Mouse (Mus musculus) intestine, embryonic 16.5 days (tissue): ENCODE data around the gene Srcin1. TPM values are rescaled to one million over a fixed set of nuclear protein-coding genes. Genes with fewer than 3 reads are reported as not detected.

Experiments
- ATAC-seq: fragments of 200-750 bp; cut with Nextera tagmentation; 2 replicates; pipeline ENCODE4 v1.8.0; 2017; ENCODE audit warnings: moderate TSS enrichment, moderate library complexity
- H3K27ac ChIP-seq: fragments of 300-500 bp; sonication (generic); 2 replicates; pipeline ENCODE4 v1.5.1; 2014; ENCODE audit warnings: mild to moderate bottlenecking, low read length
- H3K27me3 ChIP-seq: fragments of 300-500 bp; sonication (generic); replicated peaks from 2 replicates; pipeline ENCODE4 v1.6.1; 2014; ENCODE audit warnings: low read length, control low read depth, mixed read lengths; ENCODE audit not compliant: control insufficient read depth, insufficient read depth
- H3K36me3 ChIP-seq: fragments of 300-500 bp; sonication (generic); 2 replicates; pipeline ENCODE4 v1.6.1; 2014; ENCODE audit warnings: low read length, control low read depth; ENCODE audit not compliant: control insufficient read depth, insufficient read depth
- H3K4me1 ChIP-seq: fragments of 300-500 bp; sonication (generic); 2 replicates; pipeline ENCODE4 v1.6.1; 2014; ENCODE audit warnings: low read length, control low read depth, mixed read lengths; ENCODE audit not compliant: control insufficient read depth, insufficient read depth
- H3K4me2 ChIP-seq: fragments of 300-500 bp; sonication (generic); 2 replicates; pipeline ENCODE4 v1.6.1; 2014; ENCODE audit warnings: low read depth, low read length, control low read depth
- H3K4me3 ChIP-seq: fragments of 300-500 bp; sonication (generic); 2 replicates; pipeline ENCODE4 v1.5.1; 2014; ENCODE audit warnings: mild to moderate bottlenecking, low read length
- H3K9ac ChIP-seq: fragments of 300-500 bp; sonication (generic); 2 replicates; pipeline ENCODE4 v1.6.1; 2014; ENCODE audit warnings: low read depth, low read length
- H3K9me3 ChIP-seq: fragments of 300-500 bp; sonication (generic); 2 replicates; pipeline ENCODE4 v1.6.1; 2016; ENCODE audit warnings: low read length, control low read depth; ENCODE audit not compliant: control insufficient read depth
- WGBS: fragments of 180-500 bp; shearing (Covaris S2); extraction: QIAGEN DNeasy Blood & Tissue Kit; methylation state at CpG from one replicate; pipeline ENCODE4 v1.1.7; 2014; 5-methylcytosine and 5-hydroxymethylcytosine counted together
- polyA plus RNA-seq: library from polyadenylated mRNA; unstranded; fragments of >200 nt; fragmentation: Nextera tagmentation; extraction: Ambion mirVana; gene quantifications from 2 replicates; pipeline ENCODE4 v1.2.1, GENCODE M21; 2015

The Srcin1 gene
- polyA plus RNA-seq, 1 experiment from 2014 or later = 0.12 TPM

GRCm38 (mm10) chr11:97532950-97533582, 42.9 kb downstream of the Srcin1 start:
- Histone ChIP-seq H3K4me2 (peak overlapping the region; percentile 51), H3K27me3 (peaks cover 62% of the 10 kb centered on the region), H3K9me3 (no peaks in the 10 kb centered on the region), H3K4me3 (peak overlapping the region; percentile 36), H3K27ac (no peak overlapping the region), H3K9ac (0 out of 2 replicates have a peak overlapping the region, but pooled peaks have one; percentile 22), H3K36me3 (no peaks in the 10 kb centered on the region), H3K4me1 (peaks cover 31% of the 10 kb centered on the region)
- ATAC-seq = 0 out of 2 replicates have a peak, but pooled peaks have one; percentile 58
- 2% methylated on average over 20 of the region's 20 CpGs for WGBS

- Histone ChIP-seq H3K36me3 (no peaks in the 10 kb centered on the region), H3K9ac (no peak overlapping the region), H3K27me3 (peaks cover 56% of the 10 kb centered on the region), H3K4me2 (peak overlapping the region; percentile 93; the same call in 1 of the 2 replicates), H3K4me3 (no peak overlapping the region), H3K4me1 (peaks cover 31% of the 10 kb centered on the region), H3K27ac (no peak overlapping the region), H3K9me3 (no peaks in the 10 kb centered on the region)
- no peak for ATAC-seq
- 16% methylated on average over 8 of the region's 8 CpGs for WGBS
These were observed 43.6 kb downstream of the Srcin1 start for GRCm38 (mm10) chr11:97532354-97532753.

DNA sequence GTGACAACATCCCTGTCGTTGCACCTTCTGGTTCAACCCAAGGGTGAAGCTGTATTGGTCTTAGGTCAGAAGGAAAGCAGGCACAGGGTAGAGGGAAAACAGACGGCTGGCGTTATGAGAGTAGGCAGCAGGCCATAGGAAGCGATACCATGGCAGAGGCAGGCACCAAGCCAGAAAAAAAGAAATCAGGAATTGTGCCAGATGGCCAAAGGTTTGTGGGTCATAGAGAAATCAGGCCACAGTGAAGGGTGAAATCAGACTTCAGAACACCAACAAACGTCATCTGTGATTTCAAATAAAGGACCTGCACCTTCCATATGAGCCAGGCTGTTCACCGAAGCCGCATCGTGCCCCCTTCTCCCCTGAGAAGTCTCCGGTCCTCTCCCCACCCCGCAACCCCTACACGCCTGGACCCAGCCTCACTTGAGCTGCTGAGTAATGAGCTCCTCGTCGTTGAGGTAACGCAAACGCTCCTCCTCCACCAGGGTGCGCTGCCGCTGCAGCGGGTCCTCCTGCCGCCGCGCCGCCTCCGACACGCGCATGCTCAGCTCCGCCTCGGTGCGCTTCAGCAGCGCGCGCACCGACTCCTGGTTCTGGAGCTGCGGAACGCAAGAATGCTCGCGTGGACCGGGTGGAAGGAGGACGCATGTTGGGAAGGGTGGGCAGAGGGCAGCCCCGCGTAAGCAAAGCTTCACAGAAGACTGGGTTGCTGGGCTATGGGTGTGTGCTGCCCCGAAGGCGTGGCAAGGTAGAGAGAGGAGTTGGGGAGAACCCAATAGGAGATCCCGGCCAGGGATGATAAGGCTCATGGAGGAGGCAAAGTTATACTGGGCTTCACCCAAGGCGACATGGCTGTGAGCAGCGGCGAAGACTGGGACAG, 44.4 kb downstream of the Srcin1 start:
- 8% methylated on average over 46 of the region's 46 CpGs for WGBS
- no peaks in the 10 kb centered on the region for H3K9me3 ChIP-seq
- peak overlapping the region; percentile 93 for H3K4me2 ChIP-seq
- peak; percentile 69 for ATAC-seq
- H3K27me3 ChIP-seq = peaks cover 48% of the 10 kb centered on the region
- H3K4me3 ChIP-seq = peak overlapping the region; percentile 51
- H3K4me1 ChIP-seq = peaks cover 25% of the 10 kb centered on the region
- H3K9ac ChIP-seq = 0 out of 2 replicates have a peak overlapping the region, but pooled peaks have one; percentile 46
- H3K36me3 ChIP-seq = no peaks in the 10 kb centered on the region
- no peak overlapping the region for H3K27ac ChIP-seq

- Histone ChIP-seq H3K27ac (no peak overlapping the region), H3K4me1 (peaks cover 21% of the 10 kb centered on the region), H3K9me3 (no peaks in the 10 kb centered on the region), H3K36me3 (no peaks in the 10 kb centered on the region), H3K4me3 (no peak overlapping the region), H3K4me2 (no peak overlapping the region), H3K27me3 (peaks cover 42% of the 10 kb centered on the region), H3K9ac (no peak overlapping the region)
- ATAC-seq = no peak
- WGBS = 66% methylated on average over 5 of the region's 5 CpGs
These were observed 45.0 kb downstream of the Srcin1 start for GRCm38 (mm10) chr11:97530961-97531360.

DNA sequence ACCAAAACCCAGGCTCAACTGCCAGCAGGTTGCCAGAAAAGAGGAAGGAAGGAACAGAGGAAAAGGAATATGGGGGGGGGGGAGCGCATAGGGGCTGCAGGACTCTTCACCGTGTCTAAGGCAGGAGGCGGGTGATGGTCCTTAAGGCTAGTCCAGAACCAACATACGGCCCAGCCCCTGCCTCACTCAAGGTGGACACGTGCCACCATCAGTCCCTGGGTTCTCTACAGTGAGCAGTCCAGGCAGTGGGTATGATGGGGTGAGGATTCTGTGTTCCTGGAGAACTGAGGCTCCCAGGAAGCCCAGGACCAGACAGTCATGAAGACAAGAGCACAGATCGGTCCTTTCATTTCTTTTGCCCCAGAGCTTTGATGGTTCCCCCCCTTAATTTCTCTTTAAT, 45.9 kb downstream of the Srcin1 start:
- no peak for ATAC-seq

DNA sequence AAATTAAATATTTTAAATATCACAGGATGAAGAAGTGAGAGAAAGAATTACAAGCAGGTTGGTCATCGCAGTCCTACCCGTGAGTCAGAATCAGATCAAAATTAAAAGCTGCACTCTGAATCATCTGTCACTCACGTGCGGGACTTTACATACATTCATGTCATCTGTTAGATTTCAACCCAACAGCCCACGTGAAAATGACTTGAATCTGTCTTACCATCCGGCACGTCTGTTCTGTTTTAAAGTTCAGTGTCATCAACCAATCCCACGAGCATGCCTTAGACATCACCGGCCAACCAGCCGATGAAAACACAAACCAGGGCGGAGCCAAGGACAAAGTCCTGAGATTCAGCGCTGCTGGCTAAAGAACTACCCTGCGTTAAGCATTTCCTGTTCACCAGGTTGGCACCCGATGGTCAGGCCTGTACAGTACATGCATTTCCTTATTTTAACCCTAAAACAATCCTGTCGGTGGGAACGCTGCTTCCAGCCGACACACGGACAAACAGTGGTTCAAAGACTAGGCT, 47.6 kb downstream of the Srcin1 start:
- Histone ChIP-seq H3K36me3 (no peaks in the 10 kb centered on the region), H3K4me2 (no peak overlapping the region), H3K9me3 (no peaks in the 10 kb centered on the region), H3K27me3 (peaks cover 16% of the 10 kb centered on the region), H3K27ac (no peak overlapping the region), H3K4me1 (peaks cover 15% of the 10 kb centered on the region), H3K4me3 (no peak overlapping the region), H3K9ac (no peak overlapping the region)
- 63% methylated on average over 18 of the region's 18 CpGs for WGBS
- ATAC-seq = 0 out of 2 replicates have a peak, but pooled peaks have one; percentile 39

More for the DNA sequence above, 45.9 kb downstream of the Srcin1 start:
- H3K9me3 ChIP-seq = no peaks in the 10 kb centered on the region
- 83% methylated on average over 6 of the region's 6 CpGs for WGBS
- no peak overlapping the region for H3K27ac ChIP-seq
- no peak overlapping the region for H3K4me3 ChIP-seq
- H3K36me3 ChIP-seq = no peaks in the 10 kb centered on the region
- H3K27me3 ChIP-seq = peaks cover 33% of the 10 kb centered on the region
- H3K4me1 ChIP-seq = peaks cover 21% of the 10 kb centered on the region
- no peak overlapping the region for H3K9ac ChIP-seq
- no peak overlapping the region for H3K4me2 ChIP-seq

GRCm38 (mm10) chr11:97525313-97525712, 50.7 kb downstream of the Srcin1 start:
- Histone ChIP-seq H3K27me3 (no peaks in the 10 kb centered on the region), H3K9me3 (no peaks in the 10 kb centered on the region), H3K27ac (no peak overlapping the region), H3K36me3 (no peaks in the 10 kb centered on the region), H3K4me2 (no peak overlapping the region), H3K9ac (no peak overlapping the region), H3K4me1 (0 out of 2 replicates have a peak, but pooled peaks cover 4% of the 10 kb centered on the region), H3K4me3 (no peak overlapping the region)
- ATAC-seq = no peak
- 89% methylated on average over 6 of the region's 6 CpGs for WGBS

GRCm38 (mm10) chr11:97524306-97524705, 51.7 kb downstream of the Srcin1 start:
- Histone ChIP-seq H3K9ac (no peak overlapping the region), H3K9me3 (no peaks in the 10 kb centered on the region), H3K36me3 (no peaks in the 10 kb centered on the region), H3K27ac (no peak overlapping the region), H3K4me1 (0 out of 2 replicates have a peak, but pooled peaks cover 4% of the 10 kb centered on the region), H3K4me2 (no peak overlapping the region), H3K27me3 (no peaks in the 10 kb centered on the region), H3K4me3 (no peak overlapping the region)
- ATAC-seq = no peak
- WGBS = 46% methylated on average over 9 of the region's 9 CpGs

- no peaks in the 10 kb centered on the region for H3K36me3 ChIP-seq
- no peaks in the 10 kb centered on the region for H3K27me3 ChIP-seq
- no peak overlapping the region for H3K27ac ChIP-seq
- WGBS = 8% methylated on average over 1 of the region's 1 CpGs
- ATAC-seq = no peak
- no peak overlapping the region for H3K9ac ChIP-seq
- H3K4me3 ChIP-seq = no peak overlapping the region
- H3K4me2 ChIP-seq = no peak overlapping the region
- H3K9me3 ChIP-seq = no peaks in the 10 kb centered on the region
- 0 out of 2 replicates have a peak, but pooled peaks cover 4% of the 10 kb centered on the region for H3K4me1 ChIP-seq
These were observed 52.1 kb downstream of the Srcin1 start for GRCm38 (mm10) chr11:97523827-97524261.
